Mouse (Mus musculus) testis, adult 2 months (tissue): ENCODE data around the gene Olfr923. TPM values are rescaled to one million over a fixed set of nuclear protein-coding genes. Genes with fewer than 3 reads are reported as not detected.
"Not testable (repeated sequence)": the region's sequence is repeated elsewhere in the genome, so short reads cannot be mapped to it uniquely, and the experiment has no call there.

Experiments used
- H3K27ac ChIP-seq: fragments of 200-500 bp; 2 replicates; pipeline ENCODE4 v1.5.1; 2012; ENCODE audit warnings: low read depth, low read length; ENCODE audit not compliant: control insufficient read depth, insufficient read depth
- H3K27me3 ChIP-seq: fragments of 200-500 bp; 2 replicates; pipeline ENCODE4 v1.6.1; 2012; ENCODE audit warnings: mild to moderate bottlenecking, low read length, moderate library complexity; ENCODE audit not compliant: control insufficient read depth, insufficient read depth
- H3K36me3 ChIP-seq: fragments of 200-500 bp; 2 replicates; pipeline ENCODE4 v1.6.1; 2012; ENCODE audit warnings: mild to moderate bottlenecking, low read length; ENCODE audit not compliant: control insufficient read depth, insufficient read depth
- H3K4me1 ChIP-seq: fragments of 200-500 bp; 2 replicates; pipeline ENCODE4 v1.6.1; 2012; ENCODE audit warnings: low read length; ENCODE audit not compliant: control insufficient read depth, insufficient read depth
- H3K4me3 ChIP-seq: fragments of 200-500 bp; 2 replicates; pipeline ENCODE4 v1.5.1; 2012; ENCODE audit warnings: low read depth, mild to moderate bottlenecking, low read length, moderate library complexity, mixed read lengths; ENCODE audit not compliant: control insufficient read depth
- CTCF ChIP-seq: fragments of 200-500 bp; IDR thresholded peaks from 2 replicates; pipeline ENCODE4 v1.5.1; 2012; ENCODE audit warnings: low read depth, mild to moderate bottlenecking, inconsistent platforms, low read length, moderate library complexity; ENCODE audit not compliant: control insufficient read depth, insufficient read depth, insufficient replicate concordance
- POLR2A ChIP-seq: fragments of 200-500 bp; IDR thresholded peaks from 2 replicates; pipeline ENCODE4 v1.6.1; 2012; ENCODE audit warnings: low read depth, mild to moderate bottlenecking, inconsistent platforms, low read length, moderate library complexity; ENCODE audit not compliant: control insufficient read depth
- polyA plus RNA-seq: library from polyadenylated mRNA; depleted of rRNA; stranded (reverse); fragments of >200 nt; gene quantifications from 2 replicates; pipeline ENCODE4 v1.2.3, GENCODE M21; 2012; rRNA removed

Olfr923 gene
- not detected in 2 replicates for polyA plus RNA-seq

DNA sequence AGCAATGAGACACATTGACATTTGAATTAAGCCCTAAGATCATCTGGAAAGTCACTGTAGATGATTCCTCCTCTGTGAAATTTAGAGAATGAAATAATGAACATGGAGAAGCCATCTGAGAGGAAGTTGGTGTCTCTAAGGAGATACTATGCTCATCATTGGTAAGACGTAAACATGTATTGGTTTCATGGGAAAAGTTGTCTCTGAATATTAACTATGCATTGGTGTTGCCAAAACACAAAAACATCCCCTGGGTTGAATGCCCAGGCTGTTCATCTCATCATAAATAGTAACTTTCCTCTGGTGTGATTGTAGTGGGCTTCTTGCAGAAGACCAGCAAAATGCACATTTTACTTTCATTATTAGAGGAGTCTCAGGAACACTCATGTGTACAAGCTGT lies at the start of gene Olfr923:
Olfr923 (plus strand) TSS at position 301 of the 400 bp plus-strand sequence.
- Histone ChIP-seq H3K36me3 (no peaks in the 10 kb centered on the region), H3K4me1 (no peaks in the 10 kb centered on the region), H3K4me3 (no peak within 1 kb of the TSS), H3K27me3 (no peaks in the 10 kb centered on the region), H3K27ac (no peak within 1 kb of the TSS)
- no peak for TF ChIP-seq POLR2A
- no peak for TF ChIP-seq CTCF

GRCm38 (mm10) chr9:38792689-38793088 lies 33.7 kb upstream of the Olfr923 start:
- H3K27ac ChIP-seq = no peak overlapping the region
- no peaks in the 10 kb centered on the region for H3K4me1 ChIP-seq
- TF ChIP-seq POLR2A = no peak
- no peak for TF ChIP-seq CTCF
- no peaks in the 10 kb centered on the region for H3K27me3 ChIP-seq
- no peaks in the 10 kb centered on the region for H3K36me3 ChIP-seq
- no peak overlapping the region for H3K4me3 ChIP-seq

GRCm38 (mm10) chr9:38805696-38806095 lies 20.6 kb upstream of the Olfr923 start:
- Histone ChIP-seq H3K27me3 (no peaks in the 10 kb centered on the region), H3K4me1 (no peaks in the 10 kb centered on the region), H3K27ac (no peak overlapping the region), H3K4me3 (no peak overlapping the region), H3K36me3 (no peaks in the 10 kb centered on the region)
- TF ChIP-seq CTCF = no peak
- TF ChIP-seq POLR2A = no peak

GRCm38 (mm10) chr9:38814314-38814713 lies 12.0 kb upstream of the Olfr923 start, which contains the start of gene Olfr922:
Gene Olfr922, plus strand, starts transcription at chr9:38814614.
- H3K27ac ChIP-seq = no peak within 1 kb of the TSS
- TF ChIP-seq POLR2A (no peak), CTCF (no peak)
- no peaks in the 10 kb centered on the region for H3K27me3 ChIP-seq
- no peak within 1 kb of the TSS for H3K4me3 ChIP-seq
- no peaks in the 10 kb centered on the region for H3K4me1 ChIP-seq
- H3K36me3 ChIP-seq = no peaks in the 10 kb centered on the region

GRCm38 (mm10) chr9:38815458-38815986 lies 10.8 kb upstream of the Olfr923 start:
- Histone ChIP-seq H3K36me3 (no peaks in the 10 kb centered on the region), H3K4me3 (no peak overlapping the region), H3K27me3 (no peaks in the 10 kb centered on the region), H3K27ac (no peak overlapping the region), H3K4me1 (no peaks in the 10 kb centered on the region)
- TF ChIP-seq POLR2A (no peak), CTCF (no peak)

DNA sequence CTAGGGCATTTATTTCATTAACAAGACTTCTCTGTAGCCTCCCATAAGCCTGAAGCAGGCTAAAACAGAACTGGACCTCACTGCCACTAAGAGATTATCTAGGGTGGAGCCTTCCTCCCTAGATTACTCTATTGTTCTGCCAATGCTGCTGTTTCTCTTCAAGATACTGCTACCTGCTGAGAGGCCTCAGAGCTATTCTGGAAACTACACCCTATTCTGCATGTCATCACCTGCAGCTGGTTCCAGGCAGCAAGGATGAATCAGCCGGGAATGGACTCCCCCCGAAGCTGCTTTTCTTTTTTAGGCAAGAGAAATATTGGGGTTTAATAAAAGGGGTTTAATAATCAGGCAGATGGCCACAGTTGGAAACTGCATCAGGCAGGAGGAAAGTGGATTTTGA lies 6.7 kb downstream of the Olfr923 start:
- Histone ChIP-seq H3K4me1 (no peaks in the 10 kb centered on the region), H3K27ac (no peak overlapping the region), H3K27me3 (no peaks in the 10 kb centered on the region), H3K36me3 (no peaks in the 10 kb centered on the region), H3K4me3 (no peak overlapping the region)
- no peak for TF ChIP-seq CTCF
- no peak for TF ChIP-seq POLR2A

DNA sequence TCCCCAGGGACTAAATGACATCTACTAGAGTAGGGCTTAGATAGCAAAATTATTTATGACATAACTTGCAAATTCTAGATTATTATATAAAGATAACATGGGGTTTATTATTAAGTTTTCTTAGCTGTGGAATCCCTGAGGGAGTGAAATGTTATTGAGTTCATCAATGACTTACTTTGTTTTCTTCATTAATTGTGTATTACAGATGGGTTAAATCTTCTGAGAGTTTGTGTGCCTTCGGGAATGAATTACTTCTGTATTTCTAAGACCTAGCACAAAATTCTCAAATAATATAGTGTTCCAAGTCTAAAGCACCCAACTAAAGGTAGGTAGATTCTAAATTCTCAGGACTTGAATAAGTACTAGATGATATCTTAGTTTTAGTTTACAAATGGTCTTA lies 17.8 kb downstream of the Olfr923 start, which contains the start of gene Olfr924:
Olfr924 (plus strand) TSS at position 301 of the 400 bp plus-strand sequence.
- no peaks in the 10 kb centered on the region for H3K4me1 ChIP-seq

DNA sequence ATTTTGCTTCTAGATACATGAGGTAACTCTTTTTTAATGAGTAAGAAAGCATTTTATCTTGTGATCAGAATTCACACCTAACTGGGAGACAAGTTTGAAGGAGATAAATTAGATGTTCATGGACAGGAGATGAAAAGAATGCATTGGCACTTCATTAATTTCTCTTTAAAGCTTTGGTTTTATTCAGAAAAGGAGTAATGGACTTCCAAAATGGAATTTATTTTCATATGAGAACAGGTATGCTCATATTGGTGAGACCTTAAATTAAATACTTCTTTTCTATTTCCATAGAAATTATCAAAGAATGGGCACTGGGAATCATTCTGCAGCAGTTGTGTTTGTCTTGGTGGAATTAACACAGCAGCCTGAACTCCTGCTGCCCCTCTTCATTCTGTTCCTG lies 28.4 kb downstream of the Olfr923 start, which contains the start of gene Olfr26:
Olfr26 (plus strand) TSS at position 301 of the 400 bp plus-strand sequence.
- no peaks in the 10 kb centered on the region for H3K4me1 ChIP-seq
- no peaks in the 10 kb centered on the region for H3K36me3 ChIP-seq
- no peaks in the 10 kb centered on the region for H3K27me3 ChIP-seq
- no peak within 1 kb of the TSS for H3K4me3 ChIP-seq
- TF ChIP-seq CTCF (no peak), POLR2A (no peak)
- H3K27ac ChIP-seq = no peak within 1 kb of the TSS

More for the DNA sequence above, 17.8 kb downstream of the Olfr923 start, which contains the start of gene Olfr924:
- H3K27ac ChIP-seq = no peak within 1 kb of the TSS
- no peaks in the 10 kb centered on the region for H3K27me3 ChIP-seq
- H3K36me3 ChIP-seq = no peaks in the 10 kb centered on the region
- H3K4me3 ChIP-seq = no peak within 1 kb of the TSS
- no peak for TF ChIP-seq CTCF
- no peak for TF ChIP-seq POLR2A

- not testable (repeated sequence) for H3K36me3 ChIP-seq, H3K4me3 ChIP-seq, H3K27me3 ChIP-seq, H3K4me1 ChIP-seq, H3K27ac ChIP-seq
Measured at GRCm38 (mm10) chr9:38874880-38875279, 48.5 kb downstream of the Olfr923 start.
